Mouse (Mus musculus): ENCODE data around the gene Gm10147.
"Not testable (repeated sequence)": the region's sequence is repeated elsewhere in the genome, so short reads cannot be mapped to it uniquely, and the experiment has no call there.

The Gm10147 gene

GRCm38 (mm10) chrX:28607742-28608141, at the start of gene Gm10147:
Gene Gm10147, minus strand, starts transcription at chrX:28607842.
- not testable (repeated sequence) for DNase-seq (ENCODE audit: low spot score)

Measured in adipocyte (in vitro differentiated cells).